Mouse (Mus musculus): ENCODE data around the gene Dot1l. TPM values are rescaled to one million over a fixed set of nuclear protein-coding genes. Genes with fewer than 3 reads are reported as not detected.
A peak's percentile ranks its signal among the peaks of the same experiment; 100 is the strongest.

Gene Dot1l
- polyA plus RNA-seq, 1 experiment from 2014 or later, result 13.8 TPM

- peak overlapping the region; percentile 94 for H3K9ac ChIP-seq (replicated peaks; ENCODE audit: low read length)
- no peak overlapping the region for H3K27ac ChIP-seq (replicated peaks; ENCODE audit: low read depth, low read length)
Observed at GRCm38 (mm10) chr10:80741146-80741545, 13.9 kb upstream of the Dot1l start.

GRCm38 (mm10) chr10:80741634-80742179 lies 13.3 kb upstream of the Dot1l start:
- peak overlapping the region; percentile 98 for H3K4me3 ChIP-seq (ENCODE audit: low read depth, low read length)
- peak overlapping the region; percentile 80 for H3K4me2 ChIP-seq (ENCODE audit: low read depth, low read length)
- ATAC-seq (replicated peaks; ENCODE audit: insufficient number of reproducible peaks, low FRiP score, low TSS enrichment, low read depth), result peak; percentile 30; the same call in 1 of the 2 replicates
- no peaks in the 10 kb centered on the region for H3K9me3 ChIP-seq (replicated peaks; ENCODE audit: control insufficient read depth, low read length)
- DNase-seq (ENCODE audit: low spot score), result no peak
- no peaks in the 10 kb centered on the region for H3K27me3 ChIP-seq (ENCODE audit: control insufficient read depth, insufficient read depth, low read length)
- H3K9ac ChIP-seq (replicated peaks; ENCODE audit: low read length), result peak overlapping the region; percentile 94
- WGBS, result under 1% methylated on average over 45 of the region's 46 CpGs
- H3K36me3 ChIP-seq (replicated peaks; ENCODE audit: control insufficient read depth, insufficient read depth, low read depth, low read length), result no peaks in the 10 kb centered on the region
- H3K4me1 ChIP-seq (ENCODE audit: control insufficient read depth, insufficient read depth, low read length), result peaks cover 6% of the 10 kb centered on the region; the same call in 1 of the 2 replicates
- H3K27ac ChIP-seq (replicated peaks; ENCODE audit: low read depth, low read length), result peak overlapping the region; percentile 61

More at GRCm38 (mm10) chr10:80741146-80741545, 13.9 kb upstream of the Dot1l start:
- Histone ChIP-seq H3K4me3 (ENCODE audit: low read depth, low read length) (peak overlapping the region; percentile 98), H3K36me3 (replicated peaks; ENCODE audit: control insufficient read depth, insufficient read depth, low read depth, low read length) (no peaks in the 10 kb centered on the region), H3K9me3 (replicated peaks; ENCODE audit: control insufficient read depth, low read length) (no peaks in the 10 kb centered on the region), H3K27me3 (ENCODE audit: control insufficient read depth, insufficient read depth, low read length) (no peaks in the 10 kb centered on the region), H3K4me1 (ENCODE audit: control insufficient read depth, insufficient read depth, low read length) (peaks cover 6% of the 10 kb centered on the region; the same call in 1 of the 2 replicates), H3K4me2 (ENCODE audit: low read depth, low read length) (peak overlapping the region; percentile 80)
- ATAC-seq (replicated peaks; ENCODE audit: insufficient number of reproducible peaks, low FRiP score, low TSS enrichment, low read depth) (no peak), DNase-seq (ENCODE audit: low spot score) (no peak)
- WGBS, result 34% methylated on average over 5 of the region's 5 CpGs

GRCm38 (mm10) chr10:80742180-80742978 lies 12.6 kb upstream of the Dot1l start, which contains the start of gene Ap3d1:
TSS of gene Ap3d1 (minus strand) at chr10:80742264.
- peak; percentile 98 for ATAC-seq (replicated peaks; ENCODE audit: insufficient number of reproducible peaks, low FRiP score, low TSS enrichment, low read depth)
- H3K27ac ChIP-seq (replicated peaks; ENCODE audit: low read depth, low read length), result peak within 1 kb of the TSS; percentile 61

DNA sequence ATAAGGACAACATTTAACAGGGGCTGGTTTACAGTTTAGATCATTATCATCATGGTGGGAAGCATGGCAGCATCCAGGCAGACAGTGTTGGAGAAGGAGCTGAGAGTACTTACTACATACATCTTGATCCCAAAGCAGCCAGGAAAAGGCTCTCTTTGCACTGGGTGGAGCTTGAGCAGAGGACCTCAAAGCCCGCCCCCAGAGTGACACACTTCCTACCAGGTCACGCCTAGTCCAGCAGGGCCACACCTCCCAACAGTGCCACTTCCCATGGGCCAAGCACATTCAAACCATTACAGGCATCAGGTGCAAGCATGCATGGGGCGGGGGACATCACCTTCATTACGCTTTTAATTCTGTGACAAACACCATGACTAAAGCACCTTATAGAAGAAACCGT lies 10.7 kb upstream of the Dot1l start:
- Histone ChIP-seq H3K27ac (replicated peaks; ENCODE audit: low read depth, low read length) (no peak overlapping the region), H3K27me3 (ENCODE audit: control insufficient read depth, insufficient read depth, low read length) (no peaks in the 10 kb centered on the region), H3K9me3 (replicated peaks; ENCODE audit: control insufficient read depth, low read length) (no peaks in the 10 kb centered on the region), H3K4me2 (ENCODE audit: low read depth, low read length) (no peak overlapping the region), H3K4me1 (ENCODE audit: control insufficient read depth, insufficient read depth, low read length) (peaks cover 6% of the 10 kb centered on the region; the same call in 1 of the 2 replicates), H3K36me3 (replicated peaks; ENCODE audit: control insufficient read depth, insufficient read depth, low read depth, low read length) (no peaks in the 10 kb centered on the region), H3K4me3 (ENCODE audit: low read depth, low read length) (no peak overlapping the region), H3K9ac (replicated peaks; ENCODE audit: low read length) (no peak overlapping the region)
- DNase-seq (ENCODE audit: low spot score) (no peak), ATAC-seq (replicated peaks; ENCODE audit: insufficient number of reproducible peaks, low FRiP score, low TSS enrichment, low read depth) (no peak)
- 41% methylated on average over 5 of the region's 5 CpGs for WGBS

More at GRCm38 (mm10) chr10:80742180-80742978, 12.6 kb upstream of the Dot1l start, which contains the start of gene Ap3d1:
- Histone ChIP-seq H3K4me1 (ENCODE audit: control insufficient read depth, insufficient read depth, low read length) (peaks cover 6% of the 10 kb centered on the region; the same call in 1 of the 2 replicates), H3K9ac (replicated peaks; ENCODE audit: low read length) (peak within 1 kb of the TSS; percentile 94), H3K4me3 (ENCODE audit: low read depth, low read length) (peak within 1 kb of the TSS; percentile 98), H3K36me3 (replicated peaks; ENCODE audit: control insufficient read depth, insufficient read depth, low read depth, low read length) (no peaks in the 10 kb centered on the region), H3K9me3 (replicated peaks; ENCODE audit: control insufficient read depth, low read length) (no peaks in the 10 kb centered on the region), H3K4me2 (ENCODE audit: low read depth, low read length) (peak within 1 kb of the TSS; percentile 80), H3K27me3 (ENCODE audit: control insufficient read depth, insufficient read depth, low read length) (no peaks in the 10 kb centered on the region)
- peak; percentile 99 for DNase-seq (ENCODE audit: low spot score)
- WGBS, result 2% methylated on average over 25 of the region's 25 CpGs

- no peak overlapping the region for H3K4me3 ChIP-seq (ENCODE audit: low read depth, low read length)
- 19% methylated on average over 3 of the region's 3 CpGs for WGBS
- ATAC-seq (replicated peaks; ENCODE audit: insufficient number of reproducible peaks, low FRiP score, low TSS enrichment, low read depth) (no peak), DNase-seq (ENCODE audit: low spot score) (peak; percentile 77)
- no peaks in the 10 kb centered on the region for H3K4me1 ChIP-seq (ENCODE audit: control insufficient read depth, insufficient read depth, low read length)
- no peak overlapping the region for H3K27ac ChIP-seq (replicated peaks; ENCODE audit: low read depth, low read length)
- no peaks in the 10 kb centered on the region for H3K27me3 ChIP-seq (ENCODE audit: control insufficient read depth, insufficient read depth, low read length)
- no peaks in the 10 kb centered on the region for H3K9me3 ChIP-seq (replicated peaks; ENCODE audit: control insufficient read depth, low read length)
- no peak overlapping the region for H3K9ac ChIP-seq (replicated peaks; ENCODE audit: low read length)
- no peaks in the 10 kb centered on the region for H3K36me3 ChIP-seq (replicated peaks; ENCODE audit: control insufficient read depth, insufficient read depth, low read depth, low read length)
- no peak overlapping the region for H3K4me2 ChIP-seq (ENCODE audit: low read depth, low read length)
Observed at GRCm38 (mm10) chr10:80747410-80747809, 7.6 kb upstream of the Dot1l start.

DNA sequence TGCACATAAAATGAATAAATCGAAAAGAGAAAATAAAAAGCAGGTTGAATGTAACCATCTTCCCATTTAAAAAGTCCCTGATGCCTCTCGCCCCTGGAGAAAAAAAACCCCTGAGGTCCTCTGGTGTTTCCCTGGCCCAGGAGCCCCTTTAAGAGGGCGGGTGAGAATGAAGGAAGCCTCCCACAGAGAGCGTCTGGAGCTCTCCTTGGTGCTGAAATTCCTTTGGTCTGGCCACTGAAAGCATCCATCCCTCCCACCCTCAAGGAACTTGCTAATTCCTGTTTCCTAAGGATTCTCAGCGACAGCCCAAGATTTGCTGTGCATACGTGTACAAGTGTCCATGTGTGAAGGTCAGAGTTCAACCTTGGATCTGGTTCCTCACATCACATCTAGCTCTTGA lies 6.4 kb upstream of the Dot1l start:
- WGBS, result 10% methylated on average over 6 of the region's 6 CpGs
- Histone ChIP-seq H3K36me3 (replicated peaks; ENCODE audit: control insufficient read depth, insufficient read depth, low read depth, low read length) (no peaks in the 10 kb centered on the region), H3K4me1 (ENCODE audit: control insufficient read depth, insufficient read depth, low read length) (no peaks in the 10 kb centered on the region)

GRCm38 (mm10) chr10:80751188-80751832 lies 3.7 kb upstream of the Dot1l start:
- Histone ChIP-seq H3K9ac (replicated peaks; ENCODE audit: low read length) (no peak overlapping the region), H3K27ac (replicated peaks; ENCODE audit: low read depth, low read length) (no peak overlapping the region)
- WGBS, result 18% methylated on average over 16 of the region's 16 CpGs

More for the DNA sequence above, 6.4 kb upstream of the Dot1l start:
- Histone ChIP-seq H3K4me2 (ENCODE audit: low read depth, low read length) (no peak overlapping the region), H3K27me3 (ENCODE audit: control insufficient read depth, insufficient read depth, low read length) (no peaks in the 10 kb centered on the region), H3K4me3 (ENCODE audit: low read depth, low read length) (no peak overlapping the region), H3K9me3 (replicated peaks; ENCODE audit: control insufficient read depth, low read length) (no peaks in the 10 kb centered on the region), H3K9ac (replicated peaks; ENCODE audit: low read length) (no peak overlapping the region), H3K27ac (replicated peaks; ENCODE audit: low read depth, low read length) (no peak overlapping the region)
- peak; percentile 92 for DNase-seq (ENCODE audit: low spot score)
- ATAC-seq (replicated peaks; ENCODE audit: insufficient number of reproducible peaks, low FRiP score, low TSS enrichment, low read depth), result no peak

More at GRCm38 (mm10) chr10:80751188-80751832, 3.7 kb upstream of the Dot1l start:
- Histone ChIP-seq H3K27me3 (ENCODE audit: control insufficient read depth, insufficient read depth, low read length) (no peaks in the 10 kb centered on the region), H3K4me1 (ENCODE audit: control insufficient read depth, insufficient read depth, low read length) (peaks cover 3% of the 10 kb centered on the region; the same call in 1 of the 2 replicates), H3K4me3 (ENCODE audit: low read depth, low read length) (no peak overlapping the region), H3K9me3 (replicated peaks; ENCODE audit: control insufficient read depth, low read length) (no peaks in the 10 kb centered on the region), H3K36me3 (replicated peaks; ENCODE audit: control insufficient read depth, insufficient read depth, low read depth, low read length) (no peaks in the 10 kb centered on the region), H3K4me2 (ENCODE audit: low read depth, low read length) (peak overlapping the region; percentile 36; the same call in 1 of the 2 replicates)
- no peak for DNase-seq (ENCODE audit: low spot score)
- ATAC-seq (replicated peaks; ENCODE audit: insufficient number of reproducible peaks, low FRiP score, low TSS enrichment, low read depth), result no peak
